Mouse (Mus musculus) heart, adult 2 months (tissue): ENCODE measurements around the gene Foxc2.
A peak's percentile ranks its signal among the peaks of the same experiment; 100 is the strongest.

Source experiments
- CTCF ChIP-seq: fragments of 200-600 bp; IDR thresholded peaks from 2 replicates; pipeline ENCODE4 v1.8.1; 2022; ENCODE audit warnings: antibody characterized with exemption, mild to moderate bottlenecking, moderate library complexity
- EP300 ChIP-seq: fragments of 200-500 bp; IDR thresholded peaks from 2 replicates; pipeline ENCODE4 v1.6.1; 2011; ENCODE audit warnings: low read depth, low read length, control low read depth; ENCODE audit not compliant: insufficient read depth

- peak; percentile 67 for TF ChIP-seq CTCF
- no peak for TF ChIP-seq EP300
These were observed 9.4 kb downstream of the Foxc2 start for GRCm38 (mm10) chr8:121125311-121125876.
